Mouse (Mus musculus) embryonic facial prominence, embryonic 10.5 days (tissue): ENCODE results near the gene Ccdc40. TPM values are rescaled to one million over a fixed set of nuclear protein-coding genes. Genes with fewer than 3 reads are reported as not detected.

Experiments used
- DNase-seq: peaks from one replicate; pipeline ENCODE4 v3.0.0-alpha.2; 2017; ENCODE audit warnings: low spot score
- H3K27ac ChIP-seq: fragments of 300-500 bp; sonication (generic); replicated peaks from 2 replicates; pipeline ENCODE4 v1.5.1; 2016; ENCODE audit warnings: mild to moderate bottlenecking
- H3K27me3 ChIP-seq: fragments of 300-500 bp; sonication (generic); replicated peaks from 2 replicates; pipeline ENCODE4 v1.6.1; 2016; ENCODE audit warnings: low read depth, mild to moderate bottlenecking; ENCODE audit not compliant: poor library complexity, severe bottlenecking
- H3K36me3 ChIP-seq: fragments of 300-500 bp; sonication (generic); replicated peaks from 2 replicates; pipeline ENCODE4 v1.6.1; 2016; ENCODE audit warnings: mild to moderate bottlenecking, moderate library complexity
- H3K4me1 ChIP-seq: fragments of 300-500 bp; sonication (generic); 2 replicates; pipeline ENCODE4 v1.6.1; 2016
- H3K4me3 ChIP-seq: fragments of 300-500 bp; sonication (generic); 2 replicates; pipeline ENCODE4 v1.5.1; 2016; ENCODE audit warnings: mild to moderate bottlenecking, moderate library complexity
- H3K9me3 ChIP-seq: fragments of 300-500 bp; sonication (generic); 2 replicates; pipeline ENCODE4 v1.6.1; 2016; ENCODE audit warnings: mild to moderate bottlenecking
- WGBS: fragments of 180-500 bp; shearing (Covaris S2); methylation state at CpG from one replicate; pipeline ENCODE4 v1.1.7; 2016; 5-methylcytosine and 5-hydroxymethylcytosine counted together
- polyA plus RNA-seq: library from polyadenylated mRNA; unstranded; fragments of >200 nt; fragmentation: Nextera tagmentation; extraction: Ambion mirVana; gene quantifications from 2 replicates; pipeline ENCODE4 v1.2.1, GENCODE M21; 2016

The Ccdc40 gene
- polyA plus RNA-seq, 1 experiment from 2014 or later = 16.4 TPM

GRCm38 (mm10) chr11:119192176-119192575 lies 36.2 kb upstream of the Ccdc40 start:
- peaks cover 37% of the 10 kb centered on the region for H3K4me1 ChIP-seq
- no peak overlapping the region for H3K27ac ChIP-seq
- 90% methylated on average over 5 of the region's 5 CpGs for WGBS
- no peaks in the 10 kb centered on the region for H3K9me3 ChIP-seq
- H3K36me3 ChIP-seq = peaks cover 24% of the 10 kb centered on the region
- 0 out of 2 replicates have a peak, but pooled peaks cover 3% of the 10 kb centered on the region for H3K27me3 ChIP-seq
- no peak overlapping the region for H3K4me3 ChIP-seq
- no peak for DNase-seq

GRCm38 (mm10) chr11:119192605-119193004 lies 35.8 kb upstream of the Ccdc40 start:
- H3K9me3 ChIP-seq = no peaks in the 10 kb centered on the region
- 87% methylated on average over 9 of the region's 9 CpGs for WGBS
- peaks cover 28% of the 10 kb centered on the region for H3K36me3 ChIP-seq
- H3K27me3 ChIP-seq = 0 out of 2 replicates have a peak, but pooled peaks cover 3% of the 10 kb centered on the region
- no peak overlapping the region for H3K27ac ChIP-seq
- no peak overlapping the region for H3K4me3 ChIP-seq
- no peak for DNase-seq
- H3K4me1 ChIP-seq = peaks cover 33% of the 10 kb centered on the region

GRCm38 (mm10) chr11:119197618-119198563 lies 30.5 kb upstream of the Ccdc40 start:
- H3K36me3 ChIP-seq = peaks cover 76% of the 10 kb centered on the region
- 91% methylated on average over 18 of the region's 18 CpGs for WGBS
- H3K27me3 ChIP-seq = no peaks in the 10 kb centered on the region
- H3K9me3 ChIP-seq = no peaks in the 10 kb centered on the region
- 0 out of 2 replicates have a peak, but pooled peaks cover 10% of the 10 kb centered on the region for H3K4me1 ChIP-seq
- DNase-seq = no peak
- no peak overlapping the region for H3K27ac ChIP-seq
- H3K4me3 ChIP-seq = no peak overlapping the region

- Histone ChIP-seq H3K4me3 (no peak overlapping the region), H3K27me3 (no peaks in the 10 kb centered on the region), H3K27ac (no peak overlapping the region), H3K36me3 (peaks cover 78% of the 10 kb centered on the region), H3K9me3 (no peaks in the 10 kb centered on the region), H3K4me1 (peaks cover 14% of the 10 kb centered on the region; the same call in 1 of the 2 replicates)
- WGBS = 65% methylated on average over 26 of the region's 26 CpGs
- DNase-seq = peak; percentile 46
Observed at GRCm38 (mm10) chr11:119198564-119199232, 29.7 kb upstream of the Ccdc40 start.

- 88% methylated on average over 4 of the region's 4 CpGs for WGBS
Observed at GRCm38 (mm10) chr11:119199233-119199601, 29.2 kb upstream of the Ccdc40 start.

GRCm38 (mm10) chr11:119203423-119203822 lies 24.9 kb upstream of the Ccdc40 start:
- Histone ChIP-seq H3K36me3 (peaks cover 89% of the 10 kb centered on the region), H3K4me3 (no peak overlapping the region), H3K27ac (no peak overlapping the region), H3K4me1 (peaks cover 16% of the 10 kb centered on the region), H3K27me3 (no peaks in the 10 kb centered on the region), H3K9me3 (no peaks in the 10 kb centered on the region)
- peak; percentile 65 for DNase-seq
- WGBS = 47% methylated on average over 5 of the region's 5 CpGs

More at GRCm38 (mm10) chr11:119199233-119199601, 29.2 kb upstream of the Ccdc40 start:
- peaks cover 14% of the 10 kb centered on the region; the same call in 1 of the 2 replicates for H3K4me1 ChIP-seq
- H3K9me3 ChIP-seq = no peaks in the 10 kb centered on the region
- no peak overlapping the region for H3K4me3 ChIP-seq
- H3K27ac ChIP-seq = no peak overlapping the region
- H3K27me3 ChIP-seq = no peaks in the 10 kb centered on the region
- no peak for DNase-seq
- peaks cover 83% of the 10 kb centered on the region for H3K36me3 ChIP-seq

- peaks cover 24% of the 10 kb centered on the region for H3K4me1 ChIP-seq
- H3K36me3 ChIP-seq = peaks cover 89% of the 10 kb centered on the region
- H3K9me3 ChIP-seq = no peaks in the 10 kb centered on the region
- H3K27ac ChIP-seq = no peak overlapping the region
- no peaks in the 10 kb centered on the region for H3K27me3 ChIP-seq
- WGBS = 86% methylated on average over 10 of the region's 10 CpGs
- no peak overlapping the region for H3K4me3 ChIP-seq
- DNase-seq = no peak
Observed at GRCm38 (mm10) chr11:119205738-119206137, 22.6 kb upstream of the Ccdc40 start.

- DNase-seq = peak; percentile 77
Observed at GRCm38 (mm10) chr11:119206562-119206961, 21.8 kb upstream of the Ccdc40 start.

GRCm38 (mm10) chr11:119207986-119208385 lies 20.4 kb upstream of the Ccdc40 start:
- 79% methylated on average over 6 of the region's 6 CpGs for WGBS
- H3K36me3 ChIP-seq = peaks cover 68% of the 10 kb centered on the region
- DNase-seq = no peak

More at GRCm38 (mm10) chr11:119206562-119206961, 21.8 kb upstream of the Ccdc40 start:
- 29% methylated on average over 5 of the region's 5 CpGs for WGBS
- no peaks in the 10 kb centered on the region for H3K27me3 ChIP-seq
- H3K27ac ChIP-seq = no peak overlapping the region
- peaks cover 82% of the 10 kb centered on the region for H3K36me3 ChIP-seq
- no peak overlapping the region for H3K4me3 ChIP-seq
- H3K9me3 ChIP-seq = no peaks in the 10 kb centered on the region
- peaks cover 32% of the 10 kb centered on the region for H3K4me1 ChIP-seq

GRCm38 (mm10) chr11:119208870-119209370 lies 19.5 kb upstream of the Ccdc40 start:
- H3K27ac ChIP-seq = no peak overlapping the region

More at GRCm38 (mm10) chr11:119207986-119208385, 20.4 kb upstream of the Ccdc40 start:
- Histone ChIP-seq H3K9me3 (no peaks in the 10 kb centered on the region), H3K27me3 (no peaks in the 10 kb centered on the region), H3K4me3 (no peak overlapping the region), H3K4me1 (peaks cover 45% of the 10 kb centered on the region), H3K27ac (no peak overlapping the region)

GRCm38 (mm10) chr11:119209371-119210025 lies 18.9 kb upstream of the Ccdc40 start:
- 84% methylated on average over 10 of the region's 10 CpGs for WGBS
- no peak for DNase-seq
- H3K27me3 ChIP-seq = no peaks in the 10 kb centered on the region
- no peak overlapping the region for H3K27ac ChIP-seq
- H3K4me3 ChIP-seq = no peak overlapping the region
- no peaks in the 10 kb centered on the region for H3K9me3 ChIP-seq
- peaks cover 56% of the 10 kb centered on the region for H3K4me1 ChIP-seq
- peaks cover 61% of the 10 kb centered on the region for H3K36me3 ChIP-seq

More at GRCm38 (mm10) chr11:119208870-119209370, 19.5 kb upstream of the Ccdc40 start:
- H3K27me3 ChIP-seq = no peaks in the 10 kb centered on the region
- no peaks in the 10 kb centered on the region for H3K9me3 ChIP-seq
- peaks cover 66% of the 10 kb centered on the region for H3K36me3 ChIP-seq
- peaks cover 51% of the 10 kb centered on the region for H3K4me1 ChIP-seq
- no peak overlapping the region for H3K4me3 ChIP-seq
- no peak for DNase-seq
- 94% methylated on average over 20 of the region's 20 CpGs for WGBS
